Mouse (Mus musculus) central nervous system, embryonic 18 days (tissue): ENCODE results near the gene Clpp. TPM values are rescaled to one million over a fixed set of nuclear protein-coding genes. Genes with fewer than 3 reads are reported as not detected.

ENCODE experiments used
- polyA plus RNA-seq: library from polyadenylated mRNA; depleted of rRNA; stranded (reverse); fragments of >200 nt; gene quantifications from 2 replicates; pipeline ENCODE4 v1.2.3, GENCODE M21; 2012; rRNA removed

Clpp gene
- polyA plus RNA-seq = 147 and 151 TPM in 2 replicates

DNA sequence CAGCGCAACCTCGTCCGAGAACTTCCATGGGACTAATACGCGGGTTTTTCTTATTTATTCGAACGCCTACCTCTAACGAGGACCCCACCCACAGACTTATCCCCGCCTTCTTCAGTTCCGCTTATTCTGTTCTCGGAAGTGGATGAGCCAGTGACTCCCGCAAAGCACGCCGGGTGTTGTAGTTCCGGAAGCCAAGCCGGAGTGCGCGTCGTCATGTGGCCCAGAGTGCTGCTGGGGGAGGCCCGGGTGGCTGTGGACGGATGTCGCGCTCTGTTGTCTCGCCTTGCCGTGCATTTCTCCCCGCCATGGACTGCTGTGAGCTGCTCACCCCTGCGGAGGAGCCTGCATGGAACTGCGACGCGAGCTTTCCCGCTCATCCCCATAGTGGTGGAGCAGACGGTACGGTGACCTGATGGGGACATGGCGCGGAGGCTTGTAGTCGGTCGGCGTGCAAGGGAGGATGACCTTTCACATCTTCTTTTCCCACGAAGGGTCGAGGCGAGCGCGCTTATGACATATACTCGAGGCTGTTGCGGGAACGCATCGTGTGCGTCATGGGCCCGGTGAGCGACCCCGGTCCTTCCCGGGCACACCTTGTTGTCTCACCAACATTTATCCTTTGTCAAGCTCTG lies at the start of gene Clpp:
Clpp (plus strand) TSS at position 191 of the 632 bp plus-strand sequence.

GRCm38 (mm10) chr17:56982013-56982412 lies 8.1 kb upstream of the Clpp start, which contains the start of gene Acer1:
TSS of gene Acer1 (minus strand) at chr17:56982126.

DNA sequence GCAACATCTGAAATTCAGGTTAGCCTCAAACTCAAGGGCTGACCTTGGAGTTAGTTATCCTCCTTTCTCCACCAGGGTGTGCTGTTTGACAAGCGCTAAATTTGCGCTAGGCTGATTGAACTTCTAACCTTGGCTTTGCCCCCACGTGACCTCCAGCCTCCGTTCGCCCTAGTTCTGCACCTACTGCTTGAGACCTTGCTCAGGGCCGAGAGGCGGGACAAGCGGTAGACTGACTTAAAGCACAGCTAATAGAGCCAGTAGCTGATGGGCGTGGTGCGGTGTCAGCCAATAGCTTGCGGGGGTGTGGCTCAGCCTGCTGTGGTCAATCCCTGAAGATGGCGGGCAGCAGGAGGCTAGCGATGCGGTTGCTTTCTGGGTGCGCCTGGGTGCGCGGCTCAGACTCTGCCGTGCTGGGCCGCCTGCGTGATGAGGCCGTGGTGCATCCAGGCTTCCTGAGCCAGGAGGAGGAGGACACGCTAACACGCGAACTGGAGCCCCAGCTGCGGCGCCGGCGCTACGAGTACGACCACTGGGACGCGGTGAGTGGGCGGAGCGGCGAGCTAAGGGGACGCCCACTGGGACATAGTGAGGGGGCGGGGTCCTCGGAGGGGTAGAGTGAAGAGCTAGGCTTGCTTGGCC lies 7.0 kb downstream of the Clpp start, which contains the start of gene Alkbh7:
Alkbh7 (plus strand) TSS at position 311 of the 639 bp plus-strand sequence.

DNA sequence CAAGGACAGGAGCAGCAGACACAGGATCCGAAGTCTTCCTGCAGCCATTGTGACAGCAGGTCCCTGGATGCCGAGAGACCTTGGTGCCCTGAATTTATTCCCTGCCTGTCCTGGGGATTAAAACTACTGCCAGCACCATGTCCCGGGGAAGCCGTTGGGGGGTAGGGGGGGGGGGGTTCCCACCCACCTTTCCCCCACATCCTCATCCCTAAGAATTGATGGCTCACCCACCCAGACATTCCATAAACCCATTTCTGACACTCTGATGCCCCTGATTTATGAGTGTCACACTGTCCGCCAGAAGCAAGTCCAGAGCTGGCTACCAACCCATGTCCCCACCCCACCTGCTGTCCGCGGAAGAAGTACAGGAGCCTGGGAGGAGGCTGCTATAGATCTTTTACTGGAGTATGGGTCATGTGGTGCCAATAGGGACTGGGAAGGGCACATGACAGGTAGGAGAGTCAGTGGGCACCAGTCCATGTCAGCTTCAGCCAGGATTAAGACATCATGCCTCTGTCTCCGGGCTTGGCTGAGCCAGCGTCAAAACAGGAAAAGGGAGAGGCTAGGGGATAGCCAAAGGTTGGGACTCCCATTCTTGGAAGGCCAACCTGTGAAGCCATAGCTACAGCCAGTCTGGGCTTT lies 10.0 kb downstream of the Clpp start, which contains the start of gene Pspn:
Pspn (minus strand) TSS at position 51 of the 642 bp plus-strand sequence.

GRCm38 (mm10) chr17:57011236-57012141 lies 21.4 kb downstream of the Clpp start, which contains the start of the genes Gtf2f1 and Gm17949:
TSS of gene Gtf2f1 (minus strand) at chr17:57011288.
TSS of gene Gm17949 (plus strand) at chr17:57011469.

DNA sequence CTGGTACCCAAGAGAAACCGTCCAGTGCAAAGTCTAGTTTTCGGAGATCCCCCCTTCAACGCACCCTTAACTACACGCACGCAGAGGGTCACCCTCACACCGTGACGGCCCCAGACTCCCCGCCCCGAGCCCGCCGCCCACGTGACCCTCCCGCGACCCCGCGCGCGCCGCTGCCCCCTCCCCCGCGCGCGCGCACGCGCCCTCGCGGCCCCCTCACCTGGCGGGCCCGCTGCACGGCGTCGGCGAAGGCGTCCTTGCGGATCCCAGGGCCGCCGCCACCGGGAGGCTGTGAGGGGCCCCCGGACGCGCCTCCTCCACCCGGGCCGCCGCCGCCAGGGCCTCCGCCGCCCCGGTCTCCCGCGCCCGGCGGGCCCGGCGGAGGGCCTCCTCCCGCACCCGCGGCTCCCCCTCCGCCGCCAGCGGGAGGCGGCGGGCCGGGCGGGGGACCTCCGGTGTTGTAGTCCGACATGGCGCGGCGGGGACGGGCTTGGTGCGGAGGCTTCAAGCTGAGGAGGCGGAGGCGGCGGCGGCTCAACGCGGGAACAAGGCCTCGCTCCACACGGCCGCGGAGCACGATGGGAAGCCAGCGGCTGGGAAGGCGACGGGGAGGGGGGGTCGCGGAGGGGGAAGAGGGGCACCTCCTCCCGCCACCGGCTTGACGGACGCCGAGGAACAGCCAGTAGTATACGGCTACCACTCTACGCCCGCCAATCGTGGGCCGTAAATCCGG lies 41.0 kb downstream of the Clpp start, which contains the start of gene Khsrp:
Khsrp (minus strand) TSS at position 592 of the 730 bp plus-strand sequence.

DNA sequence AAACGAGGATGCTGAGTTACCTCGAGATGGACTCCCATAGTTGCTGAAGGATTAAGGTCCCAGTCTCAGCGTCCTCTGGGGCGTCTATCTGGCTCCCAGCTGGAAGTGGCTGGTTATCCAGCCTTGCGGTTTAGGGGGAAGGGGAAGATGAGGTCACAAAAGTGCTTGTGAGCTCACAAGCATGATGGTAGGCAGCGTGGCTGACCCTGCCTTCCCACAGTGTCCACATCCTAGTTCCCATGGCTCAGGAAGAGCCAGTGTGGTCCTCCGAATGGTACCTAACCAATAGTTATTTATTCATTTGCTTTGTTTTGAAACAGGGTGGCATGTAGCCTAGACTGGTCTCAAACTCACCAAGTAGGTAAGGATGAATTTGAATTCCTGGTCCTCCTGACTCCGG lies 51.4 kb downstream of the Clpp start, which contains the start of gene Slc25a41:
Slc25a41 (minus strand) TSS at position 101 of the 400 bp plus-strand sequence.

Other genes starting within 250 kb of the Clpp start
- gene Nrtn, start 232.8 kb upstream of the Clpp start, polyA plus RNA-seq = 4.3 and 4.5 TPM in 2 replicates
- 192 and 196 TPM in 2 replicates for gene Dus3l, start 225.5 kb upstream of the Clpp start, polyA plus RNA-seq
- 2.1 and 2.4 TPM in 2 replicates for gene Prr22, start 220.1 kb upstream of the Clpp start, polyA plus RNA-seq
- 3.2 and 3.9 TPM in 2 replicates for gene Rfx2, start 159.3 kb upstream of the Clpp start, polyA plus RNA-seq
- gene Acsbg2, start 115.9 kb upstream of the Clpp start, polyA plus RNA-seq = 0.01 and 0.04 TPM in 2 replicates
- 0.08 TPM in 2 replicates for gene 1700061G19Rik, start 114.8 kb upstream of the Clpp start, polyA plus RNA-seq
- 115 and 124 TPM in 2 replicates for gene Mllt1, start 54.9 kb upstream of the Clpp start, polyA plus RNA-seq
- gene Acer1, start 8.2 kb upstream of the Clpp start, polyA plus RNA-seq = not detected in 2 replicates
- gene Alkbh7, start 7.0 kb downstream of the Clpp start, polyA plus RNA-seq = 36.5 and 41.5 TPM in 2 replicates
- gene Pspn, start 9.7 kb downstream of the Clpp start, polyA plus RNA-seq = 0.39 TPM in 1 of 2 replicates, not detected in the other
- gene Gtf2f1, start 21.0 kb downstream of the Clpp start, polyA plus RNA-seq = 80.5 and 81.7 TPM in 2 replicates
- 0.04 and 0.06 TPM in 2 replicates for gene Gm17949, start 21.2 kb downstream of the Clpp start, polyA plus RNA-seq
- gene Khsrp, start 41.2 kb downstream of the Clpp start, polyA plus RNA-seq = 69.3 and 75.7 TPM in 2 replicates
- gene Slc25a41, start 51.3 kb downstream of the Clpp start, polyA plus RNA-seq = 0.04 and 0.08 TPM in 2 replicates
- gene Crb3, start 68.8 kb downstream of the Clpp start, polyA plus RNA-seq = 3.5 TPM in 2 replicates
- 99.8 and 105 TPM in 2 replicates for gene Slc25a23, start 69.6 kb downstream of the Clpp start, polyA plus RNA-seq
- 3.1 and 3.5 TPM in 2 replicates for gene Dennd1c, start 88.2 kb downstream of the Clpp start, polyA plus RNA-seq
- 187 and 200 TPM in 2 replicates for gene Tubb4a, start 97.5 kb downstream of the Clpp start, polyA plus RNA-seq
- gene Tnfsf9, start 115.0 kb downstream of the Clpp start, polyA plus RNA-seq = 8.1 TPM in 2 replicates
- gene Cd70, start 159.5 kb downstream of the Clpp start, polyA plus RNA-seq = 0.84 and 0.88 TPM in 2 replicates
- not detected in 2 replicates for gene Tnfsf14, start 203.9 kb downstream of the Clpp start, polyA plus RNA-seq
- gene C3, start 237.8 kb downstream of the Clpp start, polyA plus RNA-seq = 1.5 and 3.6 TPM in 2 replicates